Mouse (Mus musculus) midbrain, embryonic 11.5 days (tissue): ENCODE measurements around the gene Adra1b. TPM values are rescaled to one million over a fixed set of nuclear protein-coding genes. Genes with fewer than 3 reads are reported as not detected.

ENCODE experiments used
- ATAC-seq: fragments of 200-750 bp; cut with Nextera tagmentation; 2 replicates; pipeline ENCODE4 v1.8.0; 2017; ENCODE audit warnings: moderate TSS enrichment, moderate library complexity; ENCODE audit not compliant: low FRiP score
- DNase-seq: peaks from one replicate; pipeline ENCODE4 v3.0.0; 2015; ENCODE audit warnings: low spot score; ENCODE audit errors: missing footprints
- H3K27ac ChIP-seq: fragments of 300-500 bp; sonication (generic); 2 replicates; pipeline ENCODE4 v1.5.1; 2014; ENCODE audit warnings: low read depth, low read length
- H3K27me3 ChIP-seq: fragments of 300-500 bp; sonication (generic); 2 replicates; pipeline ENCODE4 v1.6.1; 2014; ENCODE audit warnings: mild to moderate bottlenecking, low read length, moderate library complexity, mixed read lengths; ENCODE audit not compliant: control insufficient read depth, insufficient read depth
- H3K36me3 ChIP-seq: fragments of 300-500 bp; sonication (generic); 2 replicates; pipeline ENCODE4 v1.6.1; 2014; ENCODE audit warnings: mild to moderate bottlenecking, low read length, moderate library complexity, mixed read lengths; ENCODE audit not compliant: control insufficient read depth, insufficient read depth
- H3K4me1 ChIP-seq: fragments of 300-500 bp; sonication (generic); 2 replicates; pipeline ENCODE4 v1.6.1; 2014; ENCODE audit warnings: low read length; ENCODE audit not compliant: control insufficient read depth, insufficient read depth
- H3K4me2 ChIP-seq: fragments of 300-500 bp; sonication (generic); 2 replicates; pipeline ENCODE4 v1.6.1; 2014; ENCODE audit warnings: mild to moderate bottlenecking, moderate library complexity
- H3K4me3 ChIP-seq: fragments of 300-500 bp; sonication (generic); 2 replicates; pipeline ENCODE4 v1.5.1; 2014; ENCODE audit warnings: low read depth, low read length
- H3K9ac ChIP-seq: fragments of 300-500 bp; sonication (generic); 2 replicates; pipeline ENCODE4 v1.6.1; 2014; ENCODE audit warnings: low read length
- H3K9me3 ChIP-seq: fragments of 300-500 bp; sonication (generic); 2 replicates; pipeline ENCODE4 v1.6.1; 2016; ENCODE audit warnings: low read length; ENCODE audit not compliant: control insufficient read depth
- WGBS: fragments of 180-500 bp; shearing (Covaris S2); extraction: QIAGEN DNeasy Blood & Tissue Kit; methylation state at CpG from one replicate; pipeline ENCODE4 v1.1.7; 2014; 5-methylcytosine and 5-hydroxymethylcytosine counted together
- polyA plus RNA-seq: library from polyadenylated mRNA; unstranded; fragments of >200 nt; fragmentation: Nextera tagmentation; extraction: Ambion mirVana; gene quantifications from 2 replicates; pipeline ENCODE4 v1.2.1, GENCODE M21; 2014

Adra1b gene
- polyA plus RNA-seq, 1 experiment from 2014 or later = 0.31 TPM

- DNase-seq (peak; percentile 65), ATAC-seq (no peak)
- H3K4me2 ChIP-seq = no peak overlapping the region
- no peaks in the 10 kb centered on the region for H3K4me1 ChIP-seq
- no peaks in the 10 kb centered on the region for H3K36me3 ChIP-seq
- H3K4me3 ChIP-seq = no peak overlapping the region
- H3K27me3 ChIP-seq = no peaks in the 10 kb centered on the region
- no peaks in the 10 kb centered on the region for H3K9me3 ChIP-seq
- H3K27ac ChIP-seq = no peak overlapping the region
- 83% methylated on average over 5 of the region's 5 CpGs for WGBS
- no peak overlapping the region for H3K9ac ChIP-seq
These were observed 28.7 kb upstream of the Adra1b start for GRCm38 (mm10) chr11:43929706-43930105.

- H3K4me3 ChIP-seq = no peak overlapping the region
- 75% methylated on average over 5 of the region's 5 CpGs for WGBS
These were observed 28.2 kb upstream of the Adra1b start for GRCm38 (mm10) chr11:43929178-43929577.

GRCm38 (mm10) chr11:43927133-43927815 lies 26.3 kb upstream of the Adra1b start:
- Histone ChIP-seq H3K9me3 (no peaks in the 10 kb centered on the region), H3K4me1 (no peaks in the 10 kb centered on the region), H3K4me2 (no peak overlapping the region), H3K4me3 (no peak overlapping the region), H3K36me3 (no peaks in the 10 kb centered on the region), H3K9ac (no peak overlapping the region), H3K27ac (no peak overlapping the region), H3K27me3 (no peaks in the 10 kb centered on the region)
- DNase-seq = peak; percentile 74
- 86% methylated on average over 8 of the region's 8 CpGs for WGBS
- ATAC-seq = no peak

More at GRCm38 (mm10) chr11:43929178-43929577, 28.2 kb upstream of the Adra1b start:
- Histone ChIP-seq H3K27ac (no peak overlapping the region), H3K9me3 (no peaks in the 10 kb centered on the region), H3K9ac (no peak overlapping the region), H3K27me3 (no peaks in the 10 kb centered on the region), H3K4me2 (no peak overlapping the region), H3K4me1 (no peaks in the 10 kb centered on the region), H3K36me3 (no peaks in the 10 kb centered on the region)
- DNase-seq (no peak), ATAC-seq (no peak)

- no peak for ATAC-seq
- Histone ChIP-seq H3K27me3 (no peaks in the 10 kb centered on the region), H3K9ac (no peak overlapping the region), H3K4me1 (no peaks in the 10 kb centered on the region), H3K4me3 (no peak overlapping the region), H3K9me3 (no peaks in the 10 kb centered on the region), H3K27ac (no peak overlapping the region), H3K36me3 (no peaks in the 10 kb centered on the region), H3K4me2 (no peak overlapping the region)
- WGBS = 40% methylated on average over 6 of the region's 6 CpGs
- peak; percentile 41 for DNase-seq
These were observed 25.2 kb upstream of the Adra1b start for GRCm38 (mm10) chr11:43926163-43926562.

- no peaks in the 10 kb centered on the region for H3K4me1 ChIP-seq
- no peaks in the 10 kb centered on the region for H3K9me3 ChIP-seq
- no peak overlapping the region for H3K4me2 ChIP-seq
- ATAC-seq = 0 out of 2 replicates have a peak, but pooled peaks have one; percentile 35
- no peaks in the 10 kb centered on the region for H3K27me3 ChIP-seq
- WGBS = 30% methylated on average over 6 of the region's 6 CpGs
- no peak overlapping the region for H3K9ac ChIP-seq
- H3K4me3 ChIP-seq = no peak overlapping the region
- DNase-seq = peak; percentile 75
- H3K36me3 ChIP-seq = no peaks in the 10 kb centered on the region
- no peak overlapping the region for H3K27ac ChIP-seq
These were observed 24.6 kb upstream of the Adra1b start for GRCm38 (mm10) chr11:43925584-43925983.

GRCm38 (mm10) chr11:43921701-43922100 lies 20.7 kb upstream of the Adra1b start:
- WGBS = 76% methylated on average over 2 of the region's 2 CpGs

DNA sequence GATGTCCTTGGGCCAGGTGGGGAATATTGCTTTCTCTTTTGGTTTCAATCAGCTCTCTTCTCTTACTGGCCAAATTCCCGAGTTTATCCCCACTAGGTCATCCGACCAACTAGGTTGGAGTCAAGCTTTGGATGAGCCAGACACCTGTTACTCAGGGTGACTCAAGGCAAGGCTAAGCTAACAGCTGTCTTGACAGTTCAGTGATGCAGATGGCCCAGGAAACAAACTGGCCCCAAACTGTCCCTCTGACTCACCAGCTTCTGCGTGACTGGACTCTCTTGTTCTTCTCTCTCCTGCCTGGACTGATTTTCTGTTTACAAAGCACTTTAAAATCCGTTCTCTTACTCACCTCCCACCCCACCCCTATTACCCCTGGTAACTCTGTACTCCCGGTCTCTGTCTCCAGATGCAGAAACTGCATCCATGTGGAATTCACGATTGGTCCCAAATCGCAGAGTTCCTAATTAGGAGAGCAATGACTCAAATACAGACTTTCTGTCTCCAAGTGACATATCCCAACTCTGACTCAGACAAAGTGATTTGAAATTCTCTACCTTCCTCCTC lies 18.6 kb upstream of the Adra1b start:
- no peak for ATAC-seq
- no peak overlapping the region for H3K27ac ChIP-seq
- no peak overlapping the region for H3K9ac ChIP-seq
- no peaks in the 10 kb centered on the region for H3K36me3 ChIP-seq
- WGBS = 80% methylated on average over 7 of the region's 7 CpGs
- H3K9me3 ChIP-seq = no peaks in the 10 kb centered on the region
- H3K4me1 ChIP-seq = no peaks in the 10 kb centered on the region
- DNase-seq = peak; percentile 41
- H3K27me3 ChIP-seq = no peaks in the 10 kb centered on the region
- H3K4me2 ChIP-seq = no peak overlapping the region
- no peak overlapping the region for H3K4me3 ChIP-seq

More at GRCm38 (mm10) chr11:43921701-43922100, 20.7 kb upstream of the Adra1b start:
- Histone ChIP-seq H3K9me3 (no peaks in the 10 kb centered on the region), H3K4me2 (no peak overlapping the region), H3K4me3 (no peak overlapping the region), H3K27ac (no peak overlapping the region), H3K4me1 (no peaks in the 10 kb centered on the region), H3K9ac (no peak overlapping the region), H3K27me3 (no peaks in the 10 kb centered on the region), H3K36me3 (no peaks in the 10 kb centered on the region)
- DNase-seq (no peak), ATAC-seq (no peak)

DNA sequence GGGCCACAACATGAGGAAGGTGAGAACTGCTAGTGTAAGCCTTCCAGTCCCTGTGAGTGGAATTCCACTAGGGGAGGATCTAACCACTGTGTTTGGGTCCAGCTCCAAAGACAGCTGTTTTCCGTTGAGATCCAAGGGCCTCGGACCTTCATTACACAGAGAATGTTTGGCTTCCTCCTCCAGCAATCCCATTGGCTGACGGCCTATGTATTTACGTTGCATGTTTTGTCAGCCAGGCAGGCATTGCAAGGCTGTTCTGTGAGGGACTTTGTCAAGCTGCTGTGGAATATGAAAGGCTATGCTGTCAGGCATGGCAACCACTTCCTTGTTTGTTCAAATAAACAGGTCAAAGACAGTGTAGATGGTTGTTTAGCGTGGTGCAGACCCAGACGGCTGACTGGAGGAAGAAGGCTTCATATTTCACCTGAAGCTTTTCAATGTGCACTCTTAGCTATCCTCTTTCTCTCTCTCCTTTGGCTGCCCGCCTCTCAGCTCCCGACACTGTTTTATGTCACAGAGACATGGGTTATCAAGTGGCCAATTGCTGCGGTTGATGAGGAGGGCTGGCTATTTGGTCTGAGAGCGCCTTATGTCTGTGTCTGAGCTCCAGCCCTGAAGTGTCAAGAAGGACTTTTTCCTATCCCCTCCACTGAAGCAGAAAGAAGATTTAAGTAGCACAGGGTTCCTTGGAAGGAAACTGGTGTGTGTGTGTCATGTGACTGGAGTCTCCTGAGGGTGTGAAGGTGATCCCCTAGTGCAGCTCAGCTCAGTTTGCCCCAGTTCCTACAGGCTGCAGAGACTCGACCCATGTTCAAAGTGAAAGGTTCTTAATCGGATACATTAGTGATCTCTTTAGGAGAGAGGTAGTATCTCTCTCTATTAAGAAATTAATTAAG lies 13.8 kb upstream of the Adra1b start:
- no peak overlapping the region for H3K4me2 ChIP-seq
- H3K4me3 ChIP-seq = no peak overlapping the region
- no peak overlapping the region for H3K9ac ChIP-seq
- no peak overlapping the region for H3K27ac ChIP-seq
- no peaks in the 10 kb centered on the region for H3K4me1 ChIP-seq
- peak; percentile 47 for DNase-seq
- WGBS = 82% methylated on average over 12 of the region's 12 CpGs
- no peaks in the 10 kb centered on the region for H3K9me3 ChIP-seq
- no peak for ATAC-seq
- no peaks in the 10 kb centered on the region for H3K36me3 ChIP-seq
- H3K27me3 ChIP-seq = no peaks in the 10 kb centered on the region
